Mouse (Mus musculus): ENCODE measurements around the gene Slc25a5. TPM values are rescaled to one million over a fixed set of nuclear protein-coding genes. Genes with fewer than 3 reads are reported as not detected.

Gene Slc25a5
- total and polyA plus RNA-seq, 3 experiments, result 591 to 1,177 (median 881) TPM

DNA sequence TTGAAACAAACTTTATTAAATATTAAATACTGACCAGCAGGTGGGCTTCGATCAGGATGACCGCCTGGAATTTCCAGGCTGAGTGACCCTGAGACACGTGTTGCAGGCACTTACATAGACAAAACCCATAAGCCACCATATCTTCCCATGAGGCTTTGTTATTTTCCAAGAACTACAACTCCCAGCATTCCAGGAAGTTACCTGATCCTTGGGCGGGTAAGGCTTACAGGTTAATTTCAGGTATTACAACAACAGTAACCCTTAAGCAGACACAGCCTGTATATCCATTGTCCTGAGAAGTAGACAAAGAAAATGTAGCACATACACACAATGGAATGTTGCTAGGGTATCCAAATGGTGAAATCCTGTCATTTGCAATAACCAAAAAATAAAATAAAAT is 6.1 kb upstream of the Slc25a5 start:
- Histone ChIP-seq H3K9ac (ENCODE audit: insufficient read depth, low read depth) (no peak overlapping the region), H3K79me2 (replicated peaks; ENCODE audit: control insufficient read depth, extremely low read depth, insufficient read depth, poor library complexity, severe bottlenecking) (no peaks in the 10 kb centered on the region), H3K9me3 (replicated peaks; ENCODE audit: low read length) (no peaks in the 10 kb centered on the region), H3K36me3 (replicated peaks in 1 of 2; ENCODE audit: control insufficient read depth in 1 of 2, insufficient read depth in 1 of 2, low read length in 1 of 2) (no peaks in the 10 kb centered on the region), H3K27me3 (replicated peaks) (no peaks in the 10 kb centered on the region), H3K4me2 (ENCODE audit: insufficient read depth, low read depth, poor library complexity, severe bottlenecking) (no peak overlapping the region), H3K4me3 (replicated peaks in 1 of 3; ENCODE audit: low read depth in 2 of 3, low read length in 2 of 3, poor library complexity in 1 of 3) (no peak overlapping the region), H3K27ac (ENCODE audit: insufficient read depth, low read depth) (no peak overlapping the region), H3K4me1 (ENCODE audit: control insufficient read depth in 1 of 2, insufficient read depth in 2 of 2) (no peaks in the 10 kb centered on the region)
- TF ChIP-seq ZC3H11A (IDR thresholded peaks at IDR 0.05; ENCODE audit: low read depth, low read length), result no peak
- TF ChIP-seq MXI1 (IDR thresholded peaks at IDR 0.05; ENCODE audit: low read depth, low read length), result no peak
- TF ChIP-seq JUND (conservative IDR thresholded peaks at IDR 0.05; ENCODE audit: low read depth, low read length), result no peak
- TF ChIP-seq USF1 (IDR thresholded peaks at IDR 0.05; ENCODE audit: low read depth, low read length), result no peak
- TF ChIP-seq E2F4 (IDR thresholded peaks at IDR 0.05; ENCODE audit: insufficient replicate concordance, low read depth, low read length), result no peak
- no peak for TF ChIP-seq IRF4 (IDR thresholded peaks at IDR 0.05; ENCODE audit: low read depth, low read length)
- no peak for TF ChIP-seq MAZ (IDR thresholded peaks at IDR 0.05; ENCODE audit: low read depth, low read length)
- TF ChIP-seq MAFK (IDR thresholded peaks at IDR 0.05; ENCODE audit: insufficient replicate concordance, low read length), result no peak
- no peak for TF ChIP-seq POLR2AphosphoS2 (IDR thresholded peaks at IDR 0.05; ENCODE audit: low read depth, low read length)
- TF ChIP-seq PAX5 (IDR thresholded peaks at IDR 0.05; ENCODE audit: low read length), result no peak
- no peak for TF ChIP-seq HCFC1 (IDR thresholded peaks at IDR 0.05; ENCODE audit: low read depth, low read length)
- TF ChIP-seq CTCF (conservative IDR thresholded peaks at IDR 0.05 in 1 of 2, IDR thresholded peaks at IDR 0.05 in 1 of 2; ENCODE audit: low read depth in 2 of 2, low read length in 2 of 2), result no peak
- TF ChIP-seq KAT2A (IDR thresholded peaks at IDR 0.05; ENCODE audit: insufficient replicate concordance, low read length), result no peak
- TF ChIP-seq NELFE (IDR thresholded peaks at IDR 0.05; ENCODE audit: low read depth, low read length), result no peak
- TF ChIP-seq ZMIZ1 (IDR thresholded peaks at IDR 0.05; ENCODE audit: low read depth, low read length), result no peak
- TF ChIP-seq ELF1 (IDR thresholded peaks at IDR 0.05; ENCODE audit: low read depth, low read length), result no peak
- in situ Hi-C loops (cut with MboI; ENCODE audit: low pct_ligation_motif_present, low pct_unique_long_range_greater_than_20kb, low sequenced_read_pairs) (no loop called here), dilution Hi-C loops (cut with MboI; ENCODE audit: extremely low pct_ligation_motif_present, extremely low pct_unique_long_range_greater_than_20kb, low sequenced_read_pairs) (no loop called here)
- DNase-seq (ENCODE audit: extremely low read depth), result no peak

DNA sequence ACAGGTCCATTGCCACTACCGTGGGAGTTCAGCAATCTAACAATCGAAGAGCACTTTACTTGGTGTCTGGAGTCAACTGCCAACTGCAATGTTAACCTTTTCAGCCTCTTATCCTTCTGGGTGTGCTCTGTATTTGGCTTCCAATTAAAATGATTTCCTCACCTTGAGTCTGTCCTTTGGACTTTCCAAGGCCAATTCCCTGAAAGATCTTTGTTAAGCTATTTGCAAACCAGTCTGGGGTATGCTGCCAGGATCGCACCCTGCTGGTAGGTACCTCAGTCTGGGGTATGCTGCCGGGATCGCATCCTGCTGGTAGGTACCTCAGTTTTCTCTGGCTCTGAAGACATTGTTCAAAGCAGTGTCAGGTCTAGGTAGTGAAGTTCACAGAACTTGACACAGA is 880 bp upstream of the Slc25a5 start:
- no peaks in the 10 kb centered on the region for H3K9me3 ChIP-seq (replicated peaks; ENCODE audit: low read length)
- peaks cover 15 to 18% of the 10 kb centered on the region in 2 experiments for H3K36me3 ChIP-seq (replicated peaks in 1 of 2; ENCODE audit: control insufficient read depth in 1 of 2, insufficient read depth in 1 of 2, low read length in 1 of 2)
- H3K4me2 ChIP-seq (ENCODE audit: insufficient read depth, low read depth, poor library complexity, severe bottlenecking), result no peak overlapping the region
- H3K79me2 ChIP-seq (replicated peaks; ENCODE audit: control insufficient read depth, extremely low read depth, insufficient read depth, poor library complexity, severe bottlenecking), result peaks cover 10% of the 10 kb centered on the region
- dilution Hi-C loops (cut with MboI; ENCODE audit: extremely low pct_ligation_motif_present, extremely low pct_unique_long_range_greater_than_20kb, low sequenced_read_pairs) (no loop called here), in situ Hi-C loops (cut with MboI; ENCODE audit: low pct_ligation_motif_present, low pct_unique_long_range_greater_than_20kb, low sequenced_read_pairs) (loop anchor here (10.0 kb wide), 1 partner anchor 50 kb away; the partner anchor contains the start of gene Slc25a43)
- H3K9ac ChIP-seq (ENCODE audit: insufficient read depth, low read depth), result no peak overlapping the region
- peaks cover 0 to 8% of the 10 kb centered on the region in 2 experiments; a peak in 1 of 4 replicates for H3K4me1 ChIP-seq (ENCODE audit: control insufficient read depth in 1 of 2, insufficient read depth in 2 of 2)
- no peak overlapping the region for H3K4me3 ChIP-seq (replicated peaks in 1 of 3; ENCODE audit: low read depth in 2 of 3, low read length in 2 of 3, poor library complexity in 1 of 3)
- H3K27ac ChIP-seq (ENCODE audit: insufficient read depth, low read depth), result no peak overlapping the region
- TF ChIP-seq SMC3 (IDR thresholded peaks at IDR 0.05; ENCODE audit: low read depth, low read length) (no peak), BHLHE40 (IDR thresholded peaks at IDR 0.05; ENCODE audit: low read depth, low read length) (no peak)
- no peaks in the 10 kb centered on the region for H3K27me3 ChIP-seq (replicated peaks)
- no peak for DNase-seq (ENCODE audit: extremely low read depth)

Measured in CH12.LX (cell line).